Mouse (Mus musculus): ENCODE data around the gene Shisa9. TPM values are rescaled to one million over a fixed set of nuclear protein-coding genes. Genes with fewer than 3 reads are reported as not detected.

Gene Shisa9
- polyA plus RNA-seq, 1 experiment, result 0.23 TPM

DNA sequence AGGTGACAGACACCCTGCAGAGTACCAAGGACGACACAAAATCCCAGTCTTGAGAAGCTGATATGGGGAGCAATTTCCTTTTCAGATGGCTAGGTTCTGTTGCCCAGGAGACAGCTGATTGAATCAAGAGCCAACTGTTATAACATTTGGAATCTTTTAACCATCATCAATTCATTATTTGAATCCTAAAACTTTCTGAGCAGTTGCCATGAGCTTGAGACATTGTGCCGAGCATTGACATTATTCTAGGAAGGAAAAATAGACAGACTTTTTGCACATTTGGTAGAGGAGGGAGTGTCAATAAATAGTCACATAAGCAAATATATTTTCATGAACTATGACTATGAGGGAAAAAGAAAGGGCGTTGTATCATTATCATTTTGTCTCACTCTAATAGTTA, 243.0 kb downstream of the Shisa9 start:
- TF ChIP-seq CTCF (IDR thresholded peaks at IDR 0.05; ENCODE audit: control insufficient read depth, insufficient read depth, insufficient replicate concordance, low read depth, low read length) (no peak), POLR2A (IDR thresholded peaks at IDR 0.05; ENCODE audit: control insufficient read depth, low read depth, low read length) (no peak)
- H3K4me3 ChIP-seq (ENCODE audit: control insufficient read depth, low read depth, low read length), result no peak overlapping the region
- no peaks in the 10 kb centered on the region for H3K27me3 ChIP-seq (ENCODE audit: control insufficient read depth, insufficient read depth, low read length)
- H3K27ac ChIP-seq (ENCODE audit: control insufficient read depth, insufficient read depth, low read depth, low read length), result no peak overlapping the region
- no peaks in the 10 kb centered on the region for H3K4me1 ChIP-seq (ENCODE audit: control insufficient read depth, insufficient read depth, low read length)
- no peaks in the 10 kb centered on the region for H3K36me3 ChIP-seq (ENCODE audit: control insufficient read depth, insufficient read depth, low read length)

DNA sequence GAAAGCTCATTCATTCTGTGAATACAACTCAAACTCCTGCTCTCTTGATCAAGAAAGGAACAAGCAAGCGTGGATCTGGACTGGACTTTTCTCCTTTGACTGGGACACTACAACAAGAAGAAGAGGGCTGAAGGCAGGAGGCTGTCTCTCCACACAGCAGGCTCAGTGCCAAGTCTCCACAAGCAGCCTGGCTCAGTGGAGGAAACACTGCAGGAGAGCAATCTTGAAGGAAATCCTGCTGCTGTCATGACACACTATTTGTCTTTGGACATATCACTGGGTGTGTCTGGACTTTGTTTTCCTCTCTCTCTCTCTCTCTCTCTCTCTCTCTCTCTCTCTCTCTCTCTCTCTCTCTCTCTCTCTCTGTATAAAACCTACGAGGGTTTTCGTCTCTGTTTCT, 249.4 kb downstream of the Shisa9 start:
- Histone ChIP-seq H3K4me1 (ENCODE audit: control insufficient read depth, insufficient read depth, low read length) (no peaks in the 10 kb centered on the region), H3K4me3 (ENCODE audit: control insufficient read depth, low read depth, low read length) (no peak overlapping the region), H3K27me3 (ENCODE audit: control insufficient read depth, insufficient read depth, low read length) (no peaks in the 10 kb centered on the region)

DNA sequence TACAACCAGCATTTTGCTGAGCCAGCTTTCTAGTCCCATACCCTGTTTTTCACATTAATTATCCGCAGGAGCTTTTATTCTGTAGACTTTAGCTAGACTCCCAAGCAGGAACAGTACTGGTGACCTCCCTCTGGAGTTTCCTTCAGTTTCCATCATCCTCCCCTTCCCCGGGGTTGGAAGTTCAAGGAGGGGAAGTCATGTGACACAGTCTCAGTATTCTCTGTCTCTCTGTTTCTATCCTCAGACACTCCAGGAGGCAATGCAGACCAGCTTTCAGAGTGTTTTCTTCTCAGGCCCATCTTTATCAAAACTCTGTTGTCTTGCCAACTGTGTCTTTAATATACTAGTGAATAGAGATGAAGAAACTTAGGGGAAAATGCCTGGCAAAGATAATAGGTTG, 250.4 kb downstream of the Shisa9 start:
- Histone ChIP-seq H3K4me3 (ENCODE audit: control insufficient read depth, low read depth, low read length) (no peak overlapping the region), H3K36me3 (ENCODE audit: control insufficient read depth, insufficient read depth, low read length) (no peaks in the 10 kb centered on the region), H3K27me3 (ENCODE audit: control insufficient read depth, insufficient read depth, low read length) (no peaks in the 10 kb centered on the region), H3K4me1 (ENCODE audit: control insufficient read depth, insufficient read depth, low read length) (no peaks in the 10 kb centered on the region), H3K27ac (ENCODE audit: control insufficient read depth, insufficient read depth, low read depth, low read length) (no peak overlapping the region)
- TF ChIP-seq CTCF (IDR thresholded peaks at IDR 0.05; ENCODE audit: control insufficient read depth, insufficient read depth, insufficient replicate concordance, low read depth, low read length), result no peak
- no peak for TF ChIP-seq POLR2A (IDR thresholded peaks at IDR 0.05; ENCODE audit: control insufficient read depth, low read depth, low read length)

More for the DNA sequence above, 249.4 kb downstream of the Shisa9 start:
- H3K36me3 ChIP-seq (ENCODE audit: control insufficient read depth, insufficient read depth, low read length), result no peaks in the 10 kb centered on the region
- H3K27ac ChIP-seq (ENCODE audit: control insufficient read depth, insufficient read depth, low read depth, low read length), result no peak overlapping the region
- TF ChIP-seq POLR2A (IDR thresholded peaks at IDR 0.05; ENCODE audit: control insufficient read depth, low read depth, low read length), result no peak
- no peak for TF ChIP-seq CTCF (IDR thresholded peaks at IDR 0.05; ENCODE audit: control insufficient read depth, insufficient read depth, insufficient replicate concordance, low read depth, low read length)

DNA sequence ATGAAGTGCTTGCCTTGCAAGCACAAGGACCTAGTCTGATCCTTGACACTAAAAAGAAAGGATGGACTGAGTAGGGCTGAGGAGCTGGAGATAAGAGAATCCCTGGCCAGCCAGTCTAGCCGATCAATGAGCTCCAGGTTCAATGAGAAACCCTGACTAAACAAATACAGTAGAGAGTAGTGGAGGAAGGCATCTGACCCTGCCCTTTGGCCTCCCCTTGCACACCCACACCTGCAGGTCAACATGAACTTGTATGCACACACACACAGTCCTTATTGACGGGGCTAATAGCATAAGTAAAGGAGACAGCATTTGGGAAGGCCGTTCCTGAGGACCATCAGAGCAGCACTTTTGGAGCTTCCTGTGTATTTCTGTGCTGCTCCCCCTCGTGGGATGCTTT, 254.7 kb downstream of the Shisa9 start:
- H3K27ac ChIP-seq (ENCODE audit: control insufficient read depth, insufficient read depth, low read depth, low read length), result no peak overlapping the region
- no peak overlapping the region for H3K4me3 ChIP-seq (ENCODE audit: control insufficient read depth, low read depth, low read length)
- H3K27me3 ChIP-seq (ENCODE audit: control insufficient read depth, insufficient read depth, low read length), result no peaks in the 10 kb centered on the region
- no peaks in the 10 kb centered on the region for H3K4me1 ChIP-seq (ENCODE audit: control insufficient read depth, insufficient read depth, low read length)
- TF ChIP-seq CTCF (IDR thresholded peaks at IDR 0.05; ENCODE audit: control insufficient read depth, insufficient read depth, insufficient replicate concordance, low read depth, low read length), result no peak
- TF ChIP-seq POLR2A (IDR thresholded peaks at IDR 0.05; ENCODE audit: control insufficient read depth, low read depth, low read length), result no peak
- H3K36me3 ChIP-seq (ENCODE audit: control insufficient read depth, insufficient read depth, low read length), result no peaks in the 10 kb centered on the region

DNA sequence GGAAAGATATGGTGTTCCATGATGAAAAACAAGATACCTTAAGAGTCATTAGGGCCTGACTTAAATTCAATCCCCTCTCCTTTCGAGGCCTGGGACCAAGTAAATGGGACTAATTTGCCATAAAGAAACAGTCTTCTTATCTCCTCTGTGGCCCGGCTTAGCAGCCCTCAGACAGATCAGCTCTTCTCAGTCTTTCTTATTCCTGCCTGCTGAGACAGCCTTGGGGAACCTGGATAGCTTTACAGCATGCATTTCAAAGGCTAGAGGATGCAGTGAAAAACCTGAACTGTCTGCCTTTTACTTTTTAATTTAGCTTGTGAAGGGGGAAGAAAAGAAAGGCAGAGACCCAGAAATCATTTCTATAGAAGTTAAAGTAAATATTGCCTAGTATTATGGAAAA, 275.4 kb downstream of the Shisa9 start:
- TF ChIP-seq POLR2A (IDR thresholded peaks at IDR 0.05; ENCODE audit: control insufficient read depth, low read depth, low read length) (no peak), CTCF (IDR thresholded peaks at IDR 0.05; ENCODE audit: control insufficient read depth, insufficient read depth, insufficient replicate concordance, low read depth, low read length) (no peak)
- Histone ChIP-seq H3K4me1 (ENCODE audit: control insufficient read depth, insufficient read depth, low read length) (no peaks in the 10 kb centered on the region), H3K27me3 (ENCODE audit: control insufficient read depth, insufficient read depth, low read length) (no peaks in the 10 kb centered on the region), H3K27ac (ENCODE audit: control insufficient read depth, insufficient read depth, low read depth, low read length) (no peak overlapping the region), H3K4me3 (ENCODE audit: control insufficient read depth, low read depth, low read length) (no peak overlapping the region), H3K36me3 (ENCODE audit: control insufficient read depth, insufficient read depth, low read length) (no peaks in the 10 kb centered on the region)

DNA sequence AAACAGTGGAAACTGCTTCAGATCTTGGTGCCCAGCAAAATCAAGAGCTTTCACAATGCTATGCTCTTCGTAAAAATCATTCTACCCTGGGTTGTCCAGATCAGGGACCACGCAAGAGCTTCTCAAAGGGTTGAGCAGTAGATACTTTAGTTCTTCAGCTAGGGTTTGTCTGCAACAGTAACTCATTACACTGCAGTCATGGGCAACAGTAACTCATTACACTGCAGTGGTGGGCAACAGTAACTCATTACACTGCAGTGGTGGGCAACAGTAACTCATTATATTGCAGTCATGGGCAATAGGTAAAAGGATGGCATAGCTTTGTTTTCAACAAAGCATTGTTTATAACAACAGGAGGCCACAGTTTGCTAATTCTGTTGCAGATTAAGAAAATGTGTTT, 281.9 kb downstream of the Shisa9 start:
- Histone ChIP-seq H3K36me3 (ENCODE audit: control insufficient read depth, insufficient read depth, low read length) (no peaks in the 10 kb centered on the region), H3K4me1 (ENCODE audit: control insufficient read depth, insufficient read depth, low read length) (no peaks in the 10 kb centered on the region), H3K27ac (ENCODE audit: control insufficient read depth, insufficient read depth, low read depth, low read length) (no peak overlapping the region), H3K4me3 (ENCODE audit: control insufficient read depth, low read depth, low read length) (no peak overlapping the region), H3K27me3 (ENCODE audit: control insufficient read depth, insufficient read depth, low read length) (no peaks in the 10 kb centered on the region)
- no peak for TF ChIP-seq POLR2A (IDR thresholded peaks at IDR 0.05; ENCODE audit: control insufficient read depth, low read depth, low read length)
- no peak for TF ChIP-seq CTCF (IDR thresholded peaks at IDR 0.05; ENCODE audit: control insufficient read depth, insufficient read depth, insufficient replicate concordance, low read depth, low read length)

DNA sequence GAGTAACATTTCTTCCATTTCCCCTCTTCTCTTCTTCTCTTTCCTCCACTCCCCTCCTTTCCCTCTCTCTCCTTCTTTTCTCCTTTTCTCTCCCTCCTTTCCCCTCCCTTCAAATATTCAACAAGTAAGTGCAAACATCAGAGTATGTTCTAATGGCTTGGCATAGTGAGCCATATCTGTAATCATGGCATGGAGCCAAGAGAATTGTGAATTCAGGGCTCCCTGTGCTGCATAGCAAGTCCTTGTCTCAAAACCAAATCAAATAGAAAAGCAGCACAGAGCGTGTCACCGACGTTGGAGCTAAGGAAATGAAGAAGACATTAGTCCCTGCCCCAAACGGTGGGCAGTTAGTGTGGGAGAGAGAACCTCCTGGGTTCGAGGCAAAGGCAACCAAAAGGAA, 316.6 kb downstream of the Shisa9 start:
- no peak overlapping the region for H3K4me3 ChIP-seq (ENCODE audit: control insufficient read depth, low read depth, low read length)
- no peaks in the 10 kb centered on the region for H3K27me3 ChIP-seq (ENCODE audit: control insufficient read depth, insufficient read depth, low read length)
- TF ChIP-seq CTCF (IDR thresholded peaks at IDR 0.05; ENCODE audit: control insufficient read depth, insufficient read depth, insufficient replicate concordance, low read depth, low read length) (no peak), POLR2A (IDR thresholded peaks at IDR 0.05; ENCODE audit: control insufficient read depth, low read depth, low read length) (no peak)
- no peaks in the 10 kb centered on the region for H3K4me1 ChIP-seq (ENCODE audit: control insufficient read depth, insufficient read depth, low read length)
- no peaks in the 10 kb centered on the region for H3K36me3 ChIP-seq (ENCODE audit: control insufficient read depth, insufficient read depth, low read length)
- H3K27ac ChIP-seq (ENCODE audit: control insufficient read depth, insufficient read depth, low read depth, low read length), result no peak overlapping the region

DNA sequence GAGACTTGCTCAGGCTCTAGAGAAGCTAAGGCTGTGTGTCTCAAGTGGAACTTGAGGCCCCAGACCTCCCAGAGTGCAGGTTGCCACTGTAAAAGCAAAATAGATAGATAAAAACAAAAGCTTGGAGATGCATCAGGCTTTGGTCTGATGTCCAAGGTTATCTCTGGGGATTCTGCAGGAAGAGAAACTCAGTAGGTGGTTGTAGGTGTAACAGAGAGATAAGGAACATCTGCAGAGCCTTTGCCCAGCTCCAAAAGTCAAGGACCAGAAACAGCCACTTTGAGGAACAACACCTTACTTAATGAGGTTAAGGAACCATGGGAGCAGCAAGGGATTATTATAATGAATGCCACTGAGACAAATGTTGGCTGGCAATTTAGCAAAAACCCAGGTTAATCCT, 319.5 kb downstream of the Shisa9 start:
- H3K27ac ChIP-seq (ENCODE audit: control insufficient read depth, insufficient read depth, low read depth, low read length), result no peak overlapping the region
- no peaks in the 10 kb centered on the region for H3K4me1 ChIP-seq (ENCODE audit: control insufficient read depth, insufficient read depth, low read length)
- H3K36me3 ChIP-seq (ENCODE audit: control insufficient read depth, insufficient read depth, low read length), result no peaks in the 10 kb centered on the region
- H3K4me3 ChIP-seq (ENCODE audit: control insufficient read depth, low read depth, low read length), result no peak overlapping the region
- no peaks in the 10 kb centered on the region for H3K27me3 ChIP-seq (ENCODE audit: control insufficient read depth, insufficient read depth, low read length)
- TF ChIP-seq POLR2A (IDR thresholded peaks at IDR 0.05; ENCODE audit: control insufficient read depth, low read depth, low read length) (no peak), CTCF (IDR thresholded peaks at IDR 0.05; ENCODE audit: control insufficient read depth, insufficient read depth, insufficient replicate concordance, low read depth, low read length) (no peak)

Measured in testis, adult 2 months (tissue).